Mouse (Mus musculus) heart, adult 2 months (tissue): Measurements from ENCODE around the gene Dera.

Source experiments
- CTCF ChIP-seq: fragments of 200-600 bp; IDR thresholded peaks from 2 replicates; pipeline ENCODE4 v1.8.1; 2022; ENCODE audit warnings: antibody characterized with exemption, mild to moderate bottlenecking, moderate library complexity
- EP300 ChIP-seq: fragments of 200-500 bp; IDR thresholded peaks from 2 replicates; pipeline ENCODE4 v1.6.1; 2011; ENCODE audit warnings: low read depth, low read length, control low read depth; ENCODE audit not compliant: insufficient read depth
- POLR2A ChIP-seq: fragments of 200-500 bp; IDR thresholded peaks from 2 replicates; pipeline ENCODE4 v1.6.1; 2011; ENCODE audit warnings: mild to moderate bottlenecking, low read depth, low read length, control low read depth; ENCODE audit not compliant: insufficient read depth

GRCm38 (mm10) chr6:137772918-137773636 lies 18.7 kb downstream of the Dera start:
- no peak for TF ChIP-seq CTCF
- TF ChIP-seq POLR2A, result no peak
- no peak for TF ChIP-seq EP300
